Mouse (Mus musculus) stomach, embryonic 16.5 days (tissue): Measurements from ENCODE around the gene Ccdc154. TPM values are rescaled to one million over a fixed set of nuclear protein-coding genes. Genes with fewer than 3 reads are reported as not detected.

ENCODE experiments used
- polyA plus RNA-seq: library from polyadenylated mRNA; unstranded; fragments of >200 nt; fragmentation: Nextera tagmentation; extraction: Ambion mirVana; gene quantifications from 2 replicates; pipeline ENCODE4 v1.2.1, GENCODE M21; 2015

Gene Ccdc154
- polyA plus RNA-seq, 1 experiment from 2014 or later, result 0.79 TPM

Other genes with a start within 250 kb of the Ccdc154 start
- 32.8 and 33.4 TPM in 2 replicates for gene Mapk8ip3, start 225.5 kb upstream of the Ccdc154 start, polyA plus RNA-seq
- 158 and 170 TPM in 2 replicates for gene Jpt2, start 201.8 kb upstream of the Ccdc154 start, polyA plus RNA-seq
- 3.4 and 4.2 TPM in 2 replicates for gene Cramp1l, start 146.7 kb upstream of the Ccdc154 start, polyA plus RNA-seq
- 21.7 TPM in 2 replicates for gene Ift140, start 146.4 kb upstream of the Ccdc154 start, polyA plus RNA-seq
- 24.1 and 25.2 TPM in 2 replicates for gene Tmem204, start 78.9 kb upstream of the Ccdc154 start, polyA plus RNA-seq
- gene Telo2, start 46.5 kb upstream of the Ccdc154 start, polyA plus RNA-seq, result 38.9 and 39.9 TPM in 2 replicates
- 0.50 and 0.56 TPM in 2 replicates for gene Ptx4, start 41.7 kb upstream of the Ccdc154 start, polyA plus RNA-seq
- 21.4 and 24.7 TPM in 2 replicates for gene Clcn7, start 29.1 kb upstream of the Ccdc154 start, polyA plus RNA-seq
- gene Gm38655, start 13.0 kb downstream of the Ccdc154 start, polyA plus RNA-seq, result 6.6 and 7.0 TPM in 2 replicates
- 30.4 and 33.5 TPM in 2 replicates for gene BC003965, start 22.1 kb downstream of the Ccdc154 start, polyA plus RNA-seq
- 6.9 and 9.0 TPM in 2 replicates for gene Unkl, start 25.9 kb downstream of the Ccdc154 start, polyA plus RNA-seq
- 39.9 and 40.9 TPM in 2 replicates for gene Gnptg, start 77.7 kb downstream of the Ccdc154 start, polyA plus RNA-seq
- gene Tsr3, start 77.7 kb downstream of the Ccdc154 start, polyA plus RNA-seq, result 35.8 and 37.1 TPM in 2 replicates
- gene Baiap3, start 93.9 kb downstream of the Ccdc154 start, polyA plus RNA-seq, result 4.3 and 5.2 TPM in 2 replicates
- gene Ube2i, start 112.2 kb downstream of the Ccdc154 start, polyA plus RNA-seq, result 441 and 478 TPM in 2 replicates
- 1.3 and 1.4 TPM in 2 replicates for gene Prss34, start 135.9 kb downstream of the Ccdc154 start, polyA plus RNA-seq
- not detected in 2 replicates for gene Prss28, start 146.2 kb downstream of the Ccdc154 start, polyA plus RNA-seq
- not detected in 2 replicates for gene Prss29, start 156.2 kb downstream of the Ccdc154 start, polyA plus RNA-seq
- gene Tpsab1, start 183.1 kb downstream of the Ccdc154 start, polyA plus RNA-seq, result 0.50 and 0.53 TPM in 2 replicates
- 13.4 and 19.2 TPM in 2 replicates for gene Tpsb2, start 203.8 kb downstream of the Ccdc154 start, polyA plus RNA-seq
- gene Tpsg1, start 206.8 kb downstream of the Ccdc154 start, polyA plus RNA-seq, result 2.3 and 3.5 TPM in 2 replicates